Mouse (Mus musculus) liver, adult 2 months (tissue): ENCODE data around the gene Orc6. TPM values are rescaled to one million over a fixed set of nuclear protein-coding genes. Genes with fewer than 3 reads are reported as not detected.

Source experiments
- DNase-seq: peaks from one replicate; pipeline ENCODE4 v3.0.0-alpha.2; 2011; ENCODE audit warnings: low read depth, low spot score; ENCODE audit errors: extremely low read depth
- H3K27ac ChIP-seq: fragments of 200-500 bp; replicated peaks from 2 replicates; pipeline ENCODE4 v1.5.1; 2012; ENCODE audit warnings: low read depth, mild to moderate bottlenecking, control low read depth, inconsistent platforms, low read length; ENCODE audit not compliant: insufficient read depth
- H3K27me3 ChIP-seq: fragments of 200-500 bp; 2 replicates; pipeline ENCODE4 v1.6.1; 2012; ENCODE audit warnings: mild to moderate bottlenecking, moderate library complexity, low read length, inconsistent platforms; ENCODE audit not compliant: control insufficient read depth, insufficient read depth
- H3K36me3 ChIP-seq: fragments of 200-500 bp; 2 replicates; pipeline ENCODE4 v1.6.1; 2012; ENCODE audit warnings: low read length, inconsistent platforms; ENCODE audit not compliant: control insufficient read depth, insufficient read depth
- H3K4me1 ChIP-seq: fragments of 200-500 bp; 2 replicates; pipeline ENCODE4 v1.6.1; 2011; ENCODE audit warnings: low read length; ENCODE audit not compliant: control insufficient read depth, insufficient read depth
- H3K4me3 ChIP-seq: fragments of 200-500 bp; 2 replicates; pipeline ENCODE4 v1.5.1; 2011; ENCODE audit warnings: low read depth, mild to moderate bottlenecking, control low read depth, low read length, moderate library complexity; ENCODE audit not compliant: insufficient read depth
- H3K79me2 ChIP-seq: fragments of 200-500 bp; 2 replicates; pipeline ENCODE4 v1.6.1; 2012; ENCODE audit warnings: inconsistent platforms, mild to moderate bottlenecking, low read length, moderate library complexity; ENCODE audit not compliant: control insufficient read depth, insufficient read depth
- H3K9ac ChIP-seq: fragments of 200-500 bp; 2 replicates; pipeline ENCODE4 v1.6.1; 2012; ENCODE audit warnings: low read depth, mild to moderate bottlenecking, control low read depth, inconsistent platforms, low read length
- CTCF ChIP-seq: fragments of 200-500 bp; IDR thresholded peaks from 2 replicates; pipeline ENCODE4 v1.5.1; 2011; ENCODE audit warnings: low read depth, low read length, control low read depth
- POLR2A ChIP-seq: fragments of 200-500 bp; IDR thresholded peaks from 2 replicates; pipeline ENCODE4 v1.6.1; 2011; ENCODE audit warnings: low read length, control low read depth; ENCODE audit not compliant: insufficient read depth; ENCODE audit errors: extremely low read depth
- WGBS: fragments of 180-500 bp; shearing (Covaris S2); methylation state at CpG from one replicate; pipeline ENCODE4 v1.1.7; 2018; 5-methylcytosine and 5-hydroxymethylcytosine counted together
- polyA plus RNA-seq: library from polyadenylated mRNA; depleted of rRNA; stranded (reverse); fragments of >200 nt; gene quantifications from 2 replicates; pipeline ENCODE4 v1.2.3, GENCODE M21; 2012
- total RNA-seq: library from RNA; depleted of rRNA; stranded (reverse); fragments of >200 nt; gene quantifications from 2 replicates; pipeline ENCODE4 v1.2.3, GENCODE M21; 2014

Gene Orc6
- total and polyA plus RNA-seq, 2 experiments: 3.2 to 7.6 TPM

DNA sequence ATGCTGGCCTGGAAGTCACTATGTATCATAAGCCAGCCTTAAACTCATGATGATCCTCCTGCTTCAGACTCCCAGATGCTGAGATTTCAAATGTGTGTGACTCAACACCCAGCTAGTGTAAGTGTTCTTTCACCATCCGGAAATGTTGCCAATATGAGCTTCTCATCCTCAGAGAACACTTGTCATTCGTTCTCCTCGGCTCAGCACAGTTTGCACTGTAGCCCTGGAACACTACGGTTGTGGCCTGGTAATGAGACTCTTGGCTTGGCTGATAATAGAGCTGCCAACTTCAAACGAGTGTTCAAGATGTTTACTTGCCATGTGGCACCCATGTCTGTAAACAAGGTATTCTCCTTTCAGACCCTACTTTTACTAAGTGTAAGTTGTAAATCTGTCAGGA is 4.1 kb downstream of the Orc6 start:
- Histone ChIP-seq H3K36me3 (peaks cover 26% of the 10 kb centered on the region), H3K79me2 (peaks cover 12% of the 10 kb centered on the region), H3K4me1 (peaks cover 4% of the 10 kb centered on the region), H3K27ac (no peak overlapping the region), H3K9ac (no peak overlapping the region), H3K4me3 (no peak overlapping the region), H3K27me3 (no peaks in the 10 kb centered on the region)
- DNase-seq: no peak
- WGBS: 74% methylated on average over 5 of the region's 5 CpGs
- TF ChIP-seq CTCF (no peak), POLR2A (no peak)

DNA sequence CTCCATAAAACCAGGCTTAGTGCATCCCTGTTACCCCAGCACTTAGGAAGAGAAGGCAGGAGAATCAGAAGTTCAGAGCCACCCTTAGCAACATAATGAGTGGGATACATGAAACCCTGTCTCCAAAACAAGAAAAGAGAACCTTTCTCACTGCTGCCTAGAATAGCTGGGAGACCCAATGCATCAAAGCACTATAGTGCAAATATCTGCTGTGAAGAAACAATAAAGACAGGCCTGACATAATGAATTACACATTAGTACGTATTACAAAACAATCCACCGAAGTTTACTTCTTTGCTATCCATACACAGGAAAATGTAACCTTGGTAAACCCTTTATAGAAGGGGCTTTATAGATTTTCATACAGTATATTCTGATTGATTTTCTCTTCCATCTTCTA is 9.1 kb downstream of the Orc6 start:
- Histone ChIP-seq H3K36me3 (peaks cover 22% of the 10 kb centered on the region), H3K9ac (no peak overlapping the region), H3K27ac (no peak overlapping the region), H3K4me1 (no peaks in the 10 kb centered on the region; the same call in 1 of the 2 replicates), H3K79me2 (no peaks in the 10 kb centered on the region), H3K27me3 (no peaks in the 10 kb centered on the region), H3K4me3 (no peak overlapping the region)
- TF ChIP-seq CTCF (no peak), POLR2A (no peak)
- no peak for DNase-seq
- 91% methylated on average over 2 of the region's 2 CpGs for WGBS

DNA sequence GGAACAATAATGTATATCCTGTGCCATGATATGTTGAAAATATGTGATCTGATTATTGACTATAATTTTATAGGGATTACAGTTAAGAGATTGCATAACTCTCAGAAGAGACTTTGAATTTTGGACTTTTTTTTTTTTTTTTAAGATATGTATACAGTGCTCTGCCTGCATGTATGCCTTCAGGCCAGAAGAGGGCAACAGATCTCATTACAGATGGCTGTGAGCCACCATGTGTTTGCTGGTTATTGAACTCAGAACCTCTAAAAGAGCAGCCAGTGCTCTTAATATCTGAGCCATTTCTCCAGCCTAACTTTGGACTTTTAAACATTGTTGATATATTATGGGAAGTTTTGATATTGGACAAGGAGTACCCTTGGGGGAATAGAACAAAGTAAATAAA is 12.3 kb downstream of the Orc6 start:
- H3K9ac ChIP-seq: no peak overlapping the region
- no peak for TF ChIP-seq POLR2A
- TF ChIP-seq CTCF: peak; percentile 28; the same call in 1 of the 2 replicates
- no peak overlapping the region for H3K27ac ChIP-seq
- no peaks in the 10 kb centered on the region for H3K79me2 ChIP-seq
- DNase-seq: peak; percentile 49
- H3K4me1 ChIP-seq: no peaks in the 10 kb centered on the region; the same call in 1 of the 2 replicates
- no peaks in the 10 kb centered on the region for H3K27me3 ChIP-seq
- peaks cover 8% of the 10 kb centered on the region for H3K36me3 ChIP-seq
- no peak overlapping the region for H3K4me3 ChIP-seq

DNA sequence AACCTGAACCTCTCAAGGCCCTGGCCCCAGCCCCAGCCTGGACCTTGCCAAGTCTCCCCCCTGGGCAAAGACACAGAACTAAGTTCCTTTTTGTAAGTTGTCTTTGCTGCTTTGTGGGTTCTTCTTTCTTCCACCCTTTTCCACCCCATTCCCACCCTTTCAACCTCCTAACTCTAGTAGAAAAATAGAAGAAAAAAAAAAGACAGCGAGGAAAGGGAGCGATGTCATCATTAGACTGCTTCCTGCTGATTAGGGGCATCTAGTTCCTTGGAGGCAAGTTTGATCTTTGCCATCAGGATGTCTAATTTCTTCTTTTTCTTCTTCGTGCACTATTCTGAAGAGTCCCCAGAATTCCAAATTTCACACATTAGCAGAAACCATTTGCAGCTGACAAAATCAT is 13.6 kb downstream of the Orc6 start:
- TF ChIP-seq POLR2A (no peak), CTCF (no peak)
- H3K36me3 ChIP-seq: peaks cover 2% of the 10 kb centered on the region
- H3K9ac ChIP-seq: no peak overlapping the region
- no peak overlapping the region for H3K27ac ChIP-seq
- no peaks in the 10 kb centered on the region for H3K79me2 ChIP-seq
- H3K4me1 ChIP-seq: no peaks in the 10 kb centered on the region; the same call in 1 of the 2 replicates
- no peak overlapping the region for H3K4me3 ChIP-seq
- no peak for DNase-seq
- 79% methylated on average over 3 of the region's 3 CpGs for WGBS
- H3K27me3 ChIP-seq: no peaks in the 10 kb centered on the region

DNA sequence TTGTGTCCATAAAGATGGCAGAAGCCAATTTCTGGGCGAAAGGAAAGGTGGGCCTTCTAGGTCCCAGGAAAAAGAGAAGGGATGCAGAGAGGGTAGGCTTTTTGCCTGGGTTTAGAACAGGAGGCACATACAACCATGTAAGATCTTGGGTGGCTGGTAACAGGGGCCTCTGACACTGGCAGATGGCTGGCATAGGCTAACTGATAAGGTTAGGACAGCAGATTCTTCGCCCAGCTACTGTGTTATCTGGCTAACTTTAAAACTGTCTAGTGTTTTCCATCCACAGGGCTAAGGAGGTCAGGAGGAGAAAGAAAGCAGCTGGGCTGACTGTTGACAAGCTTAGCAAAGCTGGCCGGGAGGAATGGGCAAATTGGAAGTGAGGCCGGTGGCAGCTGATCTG is 19.1 kb downstream of the Orc6 start:
- H3K4me1 ChIP-seq: no peaks in the 10 kb centered on the region
- H3K27ac ChIP-seq: no peak overlapping the region
- WGBS: 92% methylated on average over 4 of the region's 4 CpGs
- H3K36me3 ChIP-seq: no peaks in the 10 kb centered on the region
- DNase-seq: no peak
- no peak overlapping the region for H3K4me3 ChIP-seq
- no peaks in the 10 kb centered on the region for H3K79me2 ChIP-seq
- TF ChIP-seq CTCF (no peak), POLR2A (no peak)
- no peaks in the 10 kb centered on the region for H3K27me3 ChIP-seq
- H3K9ac ChIP-seq: no peak overlapping the region

DNA sequence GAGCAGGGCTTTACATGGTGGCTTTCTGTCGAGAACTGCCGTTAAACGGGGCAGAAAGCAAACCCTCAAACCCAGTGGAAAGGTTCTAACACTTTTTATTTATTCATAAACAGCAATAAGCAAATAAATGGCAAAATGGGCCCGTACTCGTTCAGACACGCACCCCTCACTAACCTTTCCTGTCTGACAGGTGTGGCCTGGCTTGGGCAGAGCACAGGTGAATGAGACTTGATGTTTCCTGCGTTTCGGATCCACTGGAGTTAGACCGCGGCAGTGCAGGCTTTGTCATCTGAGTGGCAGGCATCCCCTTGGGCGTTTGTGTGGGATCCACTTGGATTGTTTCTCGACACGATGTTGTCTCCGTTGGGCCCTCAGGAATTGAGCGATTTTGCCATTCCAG is 22.5 kb downstream of the Orc6 start:
- Histone ChIP-seq H3K36me3 (no peaks in the 10 kb centered on the region), H3K4me1 (no peaks in the 10 kb centered on the region), H3K4me3 (no peak overlapping the region), H3K9ac (no peak overlapping the region), H3K27me3 (no peaks in the 10 kb centered on the region), H3K79me2 (no peaks in the 10 kb centered on the region), H3K27ac (no peak overlapping the region)
- no peak for TF ChIP-seq POLR2A
- TF ChIP-seq CTCF: no peak
- 90% methylated on average over 15 of the region's 15 CpGs for WGBS
- DNase-seq: no peak
